Mouse (Mus musculus) myocyte (in vitro differentiated cells): ENCODE measurements around the gene Spata5.

ENCODE experiments used
- POLR2A ChIP-seq: IDR thresholded peaks from one replicate; pipeline ENCODE4 v1.6.1; 2011; ENCODE audit warnings: low read depth, mild to moderate bottlenecking, control low read depth, moderate library complexity; ENCODE audit not compliant: insufficient read length
- POLR2AphosphoS2 ChIP-seq: IDR thresholded peaks from one replicate; pipeline ENCODE4 v1.6.1; 2011; ENCODE audit warnings: low read depth, control low read depth; ENCODE audit not compliant: insufficient read length
- SRF ChIP-seq: IDR thresholded peaks from one replicate; pipeline ENCODE4 v1.6.1; 2011; ENCODE audit warnings: low read depth; ENCODE audit not compliant: control insufficient read depth, insufficient read length
- TCF12 ChIP-seq: IDR thresholded peaks from one replicate; pipeline ENCODE4 v1.6.1; 2011; ENCODE audit warnings: mild to moderate bottlenecking, control low read depth; ENCODE audit not compliant: poor library complexity, insufficient read depth, severe bottlenecking
- USF1 ChIP-seq: IDR thresholded peaks from one replicate; pipeline ENCODE4 v1.6.1; 2011; ENCODE audit warnings: low read depth, mild to moderate bottlenecking, control low read depth, moderate library complexity

- TF ChIP-seq POLR2A (no peak), SRF (no peak), USF1 (no peak), TCF12 (no peak), POLR2AphosphoS2 (no peak)
Observed at GRCm38 (mm10) chr3:37383096-37383765, 36.5 kb upstream of the Spata5 start.
